Mouse (Mus musculus) Muller cell, postnatal 12 days (primary cell): ENCODE measurements around the gene Tmem30c.
"Not testable (repeated sequence)": the region's sequence is repeated elsewhere in the genome, so short reads cannot be mapped to it uniquely, and the experiment has no call there.

Experiments
- DNase-seq: peaks from one replicate; pipeline ENCODE4 v3.0.0-alpha.2; 2015; ENCODE audit errors: inconsistent ontology term

Gene Tmem30c

GRCm38 (mm10) chr16:57231937-57232310 is 60.7 kb downstream of the Tmem30c start:
- DNase-seq = not testable (repeated sequence)

GRCm38 (mm10) chr16:57231089-57231936 is 61.4 kb downstream of the Tmem30c start, which contains the start of gene Tbc1d23:
Gene Tbc1d23 (minus strand): TSS chr16:57231504.
- peak; percentile 99 for DNase-seq

- DNase-seq = no peak
These were observed 66.2 kb downstream of the Tmem30c start for GRCm38 (mm10) chr16:57226444-57226843.

- DNase-seq = no peak
These were observed 72.3 kb downstream of the Tmem30c start for GRCm38 (mm10) chr16:57220361-57220760.
